Mouse (Mus musculus) brain, embryonic 14.5 days (tissue): ENCODE results near the gene Dennd1a.

Experiments used
- CTCF ChIP-seq: fragments of 200-500 bp; IDR thresholded peaks from 2 replicates; pipeline ENCODE4 v1.5.1; 2012; ENCODE audit warnings: inconsistent platforms, mild to moderate bottlenecking, moderate library complexity, borderline replicate concordance; ENCODE audit not compliant: insufficient read depth, insufficient read length; ENCODE audit errors: extremely low read depth
- POLR2A ChIP-seq: fragments of 200-500 bp; IDR thresholded peaks from 2 replicates; pipeline ENCODE4 v1.6.1; 2012; ENCODE audit warnings: mild to moderate bottlenecking, inconsistent platforms, borderline replicate concordance; ENCODE audit not compliant: poor library complexity, insufficient read depth, insufficient read length, severe bottlenecking; ENCODE audit errors: extremely low read depth

- TF ChIP-seq CTCF, result no peak
- TF ChIP-seq POLR2A, result no peak
Measured at GRCm38 (mm10) chr2:37853878-37854435, 433.2 kb downstream of the Dennd1a start.
